Mouse (Mus musculus) bone marrow macrophage, adult 2 months (primary cell): ENCODE measurements around the gene Prelp. TPM values are rescaled to one million over a fixed set of nuclear protein-coding genes. Genes with fewer than 3 reads are reported as not detected.

Source experiments
- H3K27ac ChIP-seq: 2 replicates; pipeline ENCODE4 v1.5.1; 2012; ENCODE audit warnings: low read depth, low read length; ENCODE audit not compliant: insufficient read depth
- H3K4me1 ChIP-seq: 2 replicates; pipeline ENCODE4 v1.6.1; 2012; ENCODE audit warnings: low read length; ENCODE audit not compliant: control insufficient read depth, insufficient read depth
- H3K4me3 ChIP-seq: 2 replicates; pipeline ENCODE4 v1.5.1; 2012; ENCODE audit warnings: mild to moderate bottlenecking, low read length, moderate library complexity; ENCODE audit not compliant: insufficient read depth
- CTCF ChIP-seq: IDR thresholded peaks from 2 replicates; pipeline ENCODE4 v1.5.1; 2012; ENCODE audit warnings: low read depth, mild to moderate bottlenecking, low read length, moderate library complexity
- POLR2A ChIP-seq: IDR thresholded peaks from 2 replicates; pipeline ENCODE4 v1.6.1; 2012; ENCODE audit warnings: mild to moderate bottlenecking, low read depth, low read length, borderline replicate concordance
- polyA plus RNA-seq: library from polyadenylated mRNA; stranded (reverse); fragments of >200 nt; gene quantifications from 2 replicates; pipeline ENCODE4 v1.2.4, GENCODE M21; 2012; ENCODE audit not compliant: missing spikeins, insufficient read depth, insufficient read length

The Prelp gene
- polyA plus RNA-seq, 1 experiment = 0.40 TPM

DNA sequence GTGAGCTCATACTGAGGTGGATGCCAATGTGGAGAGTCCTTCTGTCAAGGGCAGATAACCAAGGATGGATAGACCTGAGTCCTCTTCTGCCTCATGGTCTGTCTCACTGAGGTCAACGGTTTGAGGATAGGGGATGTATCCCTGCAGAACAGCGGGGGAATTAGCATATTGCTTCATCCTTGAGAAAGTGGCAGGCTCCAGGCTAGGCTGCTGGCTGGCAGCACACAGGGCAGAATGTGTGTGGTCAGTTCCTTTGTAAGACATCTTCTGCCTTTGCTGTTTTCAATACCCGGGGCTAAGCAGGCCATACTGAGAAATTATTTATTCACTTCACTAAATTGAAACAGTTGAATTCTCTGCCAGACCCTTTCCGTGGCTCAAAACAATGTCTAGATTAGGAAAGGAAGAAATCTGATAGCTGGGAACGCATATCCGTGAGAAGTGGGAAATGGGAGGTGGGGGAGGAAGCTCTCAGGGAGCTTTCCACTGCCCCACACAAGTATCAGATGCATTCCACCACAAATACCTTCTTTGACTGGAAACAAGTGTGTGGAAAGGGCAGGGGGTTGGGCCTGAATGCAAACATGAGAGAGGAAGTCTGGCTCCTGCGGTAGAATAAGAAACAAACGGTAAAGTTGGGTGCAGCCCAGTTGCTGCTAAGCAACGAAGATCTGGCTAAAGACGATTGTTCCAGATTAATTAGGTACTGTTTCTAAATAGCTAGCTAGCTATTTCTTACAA, 57.8 kb downstream of the Prelp start:
- Histone ChIP-seq H3K27ac (no peak overlapping the region), H3K4me1 (no peaks in the 10 kb centered on the region), H3K4me3 (no peak overlapping the region)
- no peak for TF ChIP-seq POLR2A
- TF ChIP-seq CTCF = no peak

DNA sequence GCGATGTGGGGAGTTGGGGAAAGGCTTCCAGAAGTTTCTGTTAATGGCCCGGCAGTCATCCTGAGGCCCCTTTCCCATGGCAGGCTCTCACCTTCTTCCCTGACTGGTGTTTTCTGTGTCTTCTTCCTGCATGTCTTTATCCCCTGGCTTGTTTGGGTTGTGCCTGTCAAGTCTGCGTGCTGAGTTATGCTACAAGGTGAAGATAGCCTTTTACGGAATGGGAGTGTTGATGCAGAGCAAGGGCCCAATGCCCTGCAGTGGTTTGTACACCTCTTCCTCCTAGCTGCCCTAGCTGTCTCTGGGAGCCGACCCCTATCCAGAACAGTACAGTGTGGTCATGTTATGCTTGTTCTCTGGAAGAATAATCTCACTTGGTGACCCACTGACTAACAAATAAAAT, 60.2 kb downstream of the Prelp start:
- H3K27ac ChIP-seq = no peak overlapping the region
- H3K4me3 ChIP-seq = no peak overlapping the region
- TF ChIP-seq POLR2A = no peak
- TF ChIP-seq CTCF = no peak
- peaks cover 5% of the 10 kb centered on the region for H3K4me1 ChIP-seq

Other genes starting within 250 kb of the Prelp start
- gene Lax1, start 231.3 kb downstream of the Prelp start, polyA plus RNA-seq = not detected in 2 replicates
- gene Atp2b4, start 120.4 kb downstream of the Prelp start, polyA plus RNA-seq = 2.9 and 3.7 TPM in 2 replicates
- gene Optc, start 13.4 kb downstream of the Prelp start, polyA plus RNA-seq = not detected in 2 replicates
- not detected in 2 replicates for gene Fmod, start 115.8 kb upstream of the Prelp start, polyA plus RNA-seq
- 52.4 and 54.4 TPM in 2 replicates for gene Btg2, start 157.7 kb upstream of the Prelp start, polyA plus RNA-seq
- gene Chit1, start 189.8 kb upstream of the Prelp start, polyA plus RNA-seq = not detected in 2 replicates